ENCODE assay signal across 10 mouse cellular contexts in the genomic region with DNA sequence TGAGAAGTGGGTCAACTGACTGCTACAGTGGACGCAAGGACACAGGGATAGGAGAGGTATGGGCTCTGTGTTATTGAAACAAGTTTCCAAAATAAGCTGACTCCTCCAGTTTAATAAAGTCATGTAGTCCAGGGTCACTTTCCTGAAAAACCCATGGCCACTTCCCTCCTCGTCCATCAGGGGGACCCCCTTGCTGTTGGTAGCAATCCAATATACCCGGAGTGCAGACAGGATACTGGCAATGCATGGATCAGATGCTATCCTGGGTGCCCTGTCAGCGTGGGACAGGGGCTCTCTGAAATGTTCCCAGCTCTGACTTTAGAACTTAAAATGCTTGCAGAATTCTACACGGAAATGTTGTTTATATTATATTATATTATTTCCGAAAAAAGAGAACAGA. TPM values are rescaled to one million over a fixed set of nuclear protein-coding genes. Genes with fewer than 3 reads are reported as not detected.
A peak's percentile ranks its signal among the peaks of the same experiment; 100 is the strongest.
DNase-seq lines count a peak whose midpoint lies in the region; ATAC-seq and TF ChIP-seq lines count a peak whose summit lies in the region.
"Had no signal": no experiment of that assay in that cellular context is flagged by ENCODE, and none has a peak within 500 bp of the region (broad histone marks: within the 10 kb centered on the region; RNA-seq: fewer than 3 reads in every experiment).

No protein-coding gene starts in this region.

- H3K4me2 ChIP-seq in limb, embryonic 11.5 days (ENCODE audit: low read depth, severe bottlenecking): no peak overlapping the region
- H3K4me2 ChIP-seq in hindbrain, postnatal 0 days (ENCODE audit: low read depth, low read length): no peak overlapping the region

- 46% methylated on average over 6 of the region's 6 CpGs for WGBS in limb, embryonic 11.5 days
- 53% methylated on average over 6 of the region's 6 CpGs for WGBS in limb, embryonic 10.5 days
- WGBS in hindbrain, postnatal 0 days: 41% methylated on average over 6 of the region's 6 CpGs

- H3K27me3 ChIP-seq in limb, embryonic 11.5 days (ENCODE audit: control insufficient read depth, insufficient read depth, low read length): no peaks in the 10 kb centered on the region
- no peaks in the 10 kb centered on the region for H3K27me3 ChIP-seq in limb, embryonic 10.5 days (ENCODE audit: low read depth, poor library complexity, severe bottlenecking)
- no peaks in the 10 kb centered on the region for H3K27me3 ChIP-seq in G1E (ENCODE audit: insufficient read depth, low read length)
- H3K27me3 ChIP-seq in hindbrain, postnatal 0 days (ENCODE audit: insufficient read depth, low read length): no peaks in the 10 kb centered on the region

- no peaks in the 10 kb centered on the region for H3K9me3 ChIP-seq in limb, embryonic 11.5 days (ENCODE audit: control insufficient read depth, low read length)
- H3K9me3 ChIP-seq in limb, embryonic 10.5 days (replicated peaks): no peaks in the 10 kb centered on the region
- H3K9me3 ChIP-seq in G1E (replicated peaks): no peaks in the 10 kb centered on the region
- no peaks in the 10 kb centered on the region for H3K9me3 ChIP-seq in hindbrain, postnatal 0 days (ENCODE audit: low read length)

- TF ChIP-seq CTCF in gastrocnemius, adult 2 months (IDR thresholded peaks at IDR 0.05): peak; percentile 32; the same call in 1 of the 2 replicates
- 0 out of 2 replicates have a peak, but pooled peaks have one; percentile 14 for TF ChIP-seq CTCF in G1E (IDR thresholded peaks at IDR 0.05; ENCODE audit: low read depth, low read length)
- peak; percentile 66 for TF ChIP-seq CTCF in hindbrain, postnatal 0 days (IDR thresholded peaks at IDR 0.05; ENCODE audit: low read depth)

- DNase-seq in gastrocnemius, adult 2 months: no peak
- no peak for DNase-seq in gastrocnemius, postnatal 14 days
- DNase-seq in limb, embryonic 11.5 days (ENCODE audit: low spot score): peak; percentile 38
- DNase-seq in limb, embryonic 10.5 days (ENCODE audit: low spot score): no peak
- no peak for DNase-seq in G1E (ENCODE audit: low spot score)
- DNase-seq in hindbrain, postnatal 0 days (ENCODE audit: low spot score): peak; percentile 58
- DNase-seq in cerebellum, postnatal 14 days: no peak
- no peak for DNase-seq in layer of hippocampus, postnatal 36 days
- DNase-seq: spleen, adult 18-20 months had no signal

- ATAC-seq in limb, embryonic 11.5 days (ENCODE audit: insufficient number of reproducible peaks, low FRiP score, low TSS enrichment, low read depth): no peak
- ATAC-seq in G1E (ENCODE audit: extremely low read depth, insufficient number of reproducible peaks, low FRiP score, poor library complexity, severe bottlenecking): no peak
- ATAC-seq in hindbrain, postnatal 0 days: no peak

- no peaks in the 10 kb centered on the region for H3K36me3 ChIP-seq in limb, embryonic 11.5 days (ENCODE audit: control insufficient read depth, insufficient read depth, low read length)
- H3K36me3 ChIP-seq in limb, embryonic 10.5 days: peaks cover 17% of the 10 kb centered on the region
- H3K36me3 ChIP-seq in G1E (replicated peaks): peaks cover 60% of the 10 kb centered on the region
- no peaks in the 10 kb centered on the region for H3K36me3 ChIP-seq in hindbrain, postnatal 0 days (ENCODE audit: insufficient read depth, low read length)

- H3K4me1 ChIP-seq in limb, embryonic 11.5 days (ENCODE audit: control insufficient read depth, insufficient read depth, low read length): no peaks in the 10 kb centered on the region
- H3K4me1 ChIP-seq in limb, embryonic 10.5 days: no peaks in the 10 kb centered on the region
- H3K4me1 ChIP-seq in G1E (ENCODE audit: insufficient read depth, low read depth, low read length): peaks cover 26% of the 10 kb centered on the region
- H3K4me1 ChIP-seq in hindbrain, postnatal 0 days (ENCODE audit: insufficient read depth, low read length): no peaks in the 10 kb centered on the region

- H3K4me3 ChIP-seq in gastrocnemius, adult 2 months: no peak overlapping the region
- H3K4me3 ChIP-seq in limb, embryonic 11.5 days (ENCODE audit: low read depth, low read length): no peak overlapping the region
- no peak overlapping the region for H3K4me3 ChIP-seq in limb, embryonic 10.5 days
- H3K4me3 ChIP-seq in G1E (ENCODE audit: low read depth, low read length): no peak overlapping the region
- no peak overlapping the region for H3K4me3 ChIP-seq in hindbrain, postnatal 0 days (ENCODE audit: low read length)
- H3K4me3 ChIP-seq: erythroblast, embryonic 14.5 days had no signal

- intact Hi-C loops in gastrocnemius, adult 2 months (cut with DNase I): no loop called here
- intact Hi-C loops in gastrocnemius, postnatal 14 days (cut with DNase I; ENCODE audit: low total_unique reads): no loop called here

- no peak overlapping the region for H3K27ac ChIP-seq in gastrocnemius, adult 2 months
- no peak overlapping the region for H3K27ac ChIP-seq in limb, embryonic 11.5 days (replicated peaks; ENCODE audit: low read depth, low read length)
- H3K27ac ChIP-seq in limb, embryonic 10.5 days: no peak overlapping the region
- H3K27ac ChIP-seq in hindbrain, postnatal 0 days: no peak overlapping the region

- H3K9ac ChIP-seq in limb, embryonic 11.5 days (ENCODE audit: low read length): no peak overlapping the region
- H3K9ac ChIP-seq in hindbrain, postnatal 0 days (replicated peaks; ENCODE audit: low read length): no peak overlapping the region

RNA-seq across cellular contexts. Expression of a gene that starts 34.0 kb away (rescaled TPM):
- 10 to 100 TPM; 14.6 to 23.5 TPM for total RNA-seq in gastrocnemius, adult 2 months (2021)
- 10 to 100 TPM; 18.5 to 19.5 TPM for total RNA-seq in gastrocnemius, postnatal 14 days (2021)
- 24.2 and 29.0 TPM in 2 replicates for polyA plus RNA-seq in limb, embryonic 11.5 days (2014; fragmentation: Nextera tagmentation; extraction: Ambion mirVana)
- 22.4 and 22.6 TPM in 2 replicates for polyA plus RNA-seq in limb, embryonic 10.5 days (2016; fragmentation: Nextera tagmentation; extraction: Ambion mirVana)
- 352 and 439 TPM in 2 replicates for total RNA-seq in G1E (2014; fragmentation: Nextera tagmentation)
- total RNA-seq in G1E (2017): 112 and 118 TPM in 2 replicates
- polyA plus RNA-seq in G1E (2012): 133 and 147 TPM in 2 replicates
- 69.4 and 80.6 TPM in 2 replicates for total RNA-seq in hindbrain, postnatal 0 days (2014; rRNA removed)
- 20.5 and 20.8 TPM in 2 replicates for polyA plus RNA-seq in hindbrain, postnatal 0 days (2015; fragmentation: Nextera tagmentation; extraction: Ambion mirVana)
- 10 to 100 TPM; 63.9 to 77.7 TPM for total RNA-seq in layer of hippocampus, postnatal 36 days (2021)

Comparison
In these comparisons a context has a peak if more than half of its experiments do, and no peak if none do; other contexts are left out.
1. DNase-seq: peak in limb, embryonic 11.5 days (single experiment) and hindbrain, postnatal 0 days (single experiment); none in gastrocnemius, adult 2 months (single experiment), gastrocnemius, postnatal 14 days (single experiment), limb, embryonic 10.5 days (single experiment), G1E (single experiment), cerebellum, postnatal 14 days (0 of 2) and layer of hippocampus, postnatal 36 days (0 of 2).
2. CTCF ChIP-seq: peak in every context shown above with its lines; median percentile 66 in hindbrain, postnatal 0 days; 32 in gastrocnemius, adult 2 months; 14 in G1E.